Mouse (Mus musculus): Measurements from ENCODE around the gene Zfp942. TPM values are rescaled to one million over a fixed set of nuclear protein-coding genes. Genes with fewer than 3 reads are reported as not detected.

Gene Zfp942
- total RNA-seq (2021) = 10 to 100 TPM; 13.9 TPM
- long read RNA-seq, experiment 1, partial matches to known transcripts = 4 of 24 reads
- long read RNA-seq, experiment 1, other reads (novel, unspliced or antisense) = 18 of 24 reads
- long read RNA-seq, experiment 2, partial matches to known transcripts = 0 of 19 reads
- long read RNA-seq, experiment 2, other reads (novel, unspliced or antisense) = 16 of 19 reads

GRCm38 (mm10) chr17:21962107-21962907 lies at the start of gene Zfp942, which contains the start of gene Zfp943:
TSS of gene Zfp942 (minus strand) at chr17:21962464.
TSS of gene Zfp943 (plus strand) at chr17:21962552.
- DNase-seq (ENCODE audit: low spot score in 2 of 2) = peak; percentile 61 to 76

DNA sequence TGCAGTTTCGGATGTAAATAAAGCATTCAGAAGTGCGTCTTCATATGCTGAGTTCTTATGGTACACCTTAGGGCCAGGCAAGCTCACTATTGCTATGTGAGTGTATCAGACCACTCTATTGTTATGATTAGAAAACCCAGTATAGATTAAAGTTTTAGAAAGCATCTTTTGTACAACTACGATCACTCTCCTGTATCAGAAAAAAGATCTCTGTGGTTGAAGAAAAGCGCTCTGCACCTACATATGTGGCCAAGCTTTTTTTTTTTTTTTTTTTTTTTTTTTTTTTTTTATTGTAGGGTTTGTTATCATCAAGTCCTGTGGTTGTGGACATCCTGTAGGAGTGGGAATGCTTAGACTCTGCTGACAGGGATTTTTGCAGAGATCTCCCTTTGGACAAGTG lies 1.0 kb upstream of the Zfp942 start:
- no peak for DNase-seq (ENCODE audit: low spot score in 2 of 2)

DNA sequence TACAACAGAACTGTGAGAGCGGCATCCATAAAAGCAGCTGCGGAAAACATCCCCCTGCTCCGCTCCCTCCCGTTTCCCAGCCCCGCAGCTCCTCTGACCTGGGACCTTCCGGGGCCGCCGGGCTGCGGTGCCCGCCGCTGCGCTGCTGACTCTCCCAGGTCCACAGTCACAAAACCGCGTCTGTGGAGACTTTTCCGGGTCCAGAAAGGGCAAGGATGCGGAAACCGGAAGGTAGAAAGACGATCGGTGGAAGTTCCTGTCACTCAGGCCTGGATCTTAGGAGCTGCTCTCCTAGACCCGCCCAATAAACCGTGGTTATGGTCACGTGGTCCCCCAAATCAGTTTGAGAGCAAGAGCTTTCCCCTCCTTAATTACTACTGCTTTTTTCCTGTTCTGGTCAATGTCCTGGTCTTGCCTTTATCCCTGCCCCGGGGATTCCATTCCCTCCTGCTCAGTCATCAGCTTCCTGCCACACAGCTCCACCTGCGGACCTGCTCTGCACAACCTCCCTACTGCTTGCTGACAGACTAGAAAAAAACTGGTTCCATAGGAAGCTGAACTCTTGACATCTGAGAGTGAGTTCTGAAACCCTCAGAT lies 52.7 kb downstream of the Zfp942 start, which contains the start of gene Zfp995:
Gene Zfp995 (minus strand): TSS at position 471 of the 597 bp plus-strand sequence.
- peak; percentile 52 to 63 for DNase-seq (ENCODE audit: low spot score in 2 of 2)

DNA sequence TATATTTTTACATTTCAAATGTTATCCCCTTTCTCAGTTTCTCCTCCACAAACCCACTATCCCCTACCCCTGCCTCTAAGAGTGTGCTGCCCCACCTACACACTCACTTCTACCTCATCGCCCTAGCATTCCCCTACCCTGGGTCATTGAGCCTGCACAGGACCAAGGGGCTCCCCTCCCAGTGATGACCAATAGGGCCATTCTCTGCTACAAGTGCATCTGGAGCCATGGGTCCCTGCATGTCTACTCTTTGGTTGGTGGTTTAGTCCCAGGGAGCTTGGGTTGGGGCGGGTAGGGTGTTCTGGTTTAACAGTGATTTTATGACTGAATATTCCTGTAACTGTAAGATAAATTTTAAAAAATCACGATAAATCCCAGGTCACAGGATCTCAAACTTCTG lies 53.2 kb downstream of the Zfp942 start:
- no peak for DNase-seq (ENCODE audit: low spot score in 2 of 2)

Other genes starting within 250 kb of the Zfp942 start
- 1 to 10 TPM; 2.9 to 3.0 TPM for gene Zfp229, start 231.7 kb downstream of the Zfp942 start, total RNA-seq (2021)
- gene Zfp820, start 116.7 kb downstream of the Zfp942 start, total RNA-seq (2021) = under 1 TPM; 0.67 to 0.94 TPM
- gene Zfp995, start 52.5 kb downstream of the Zfp942 start, total RNA-seq (2021) = 1 to 10 TPM; 4.1 to 5.5 TPM
- 10 to 100 TPM; 18.1 to 18.6 TPM for gene Zfp943, start 88 bp upstream of the Zfp942 start, total RNA-seq (2021)
- gene Zfp947, start 203.7 kb upstream of the Zfp942 start, total RNA-seq (2021) = under 1 TPM; 0.35 to 0.74 TPM

Measured in left cerebral cortex, adult 18-20 months (tissue).